Mouse (Mus musculus) ES-E14 (cell line): Measurements from ENCODE around the gene Slc28a3.

ENCODE experiments used
- CHD2 ChIP-seq: IDR thresholded peaks from 2 replicates; pipeline ENCODE4 v1.6.1; 2014; ENCODE audit warnings: mild to moderate bottlenecking, low read depth, low read length, inconsistent platforms
- HCFC1 ChIP-seq: IDR thresholded peaks from 2 replicates; pipeline ENCODE4 v1.6.1; 2012; ENCODE audit warnings: low read length, inconsistent platforms, borderline replicate concordance; ENCODE audit not compliant: insufficient read depth
- MAFK ChIP-seq: IDR thresholded peaks from 2 replicates; pipeline ENCODE4 v1.6.1; 2014; ENCODE audit warnings: mild to moderate bottlenecking, low read depth, low read length, inconsistent platforms; ENCODE audit not compliant: insufficient read depth
- ZC3H11A ChIP-seq: IDR thresholded peaks from 2 replicates; pipeline ENCODE4 v1.6.1; 2012; ENCODE audit warnings: low read depth, mild to moderate bottlenecking, inconsistent platforms, low read length, borderline replicate concordance
- ZNF384 ChIP-seq: IDR thresholded peaks from 2 replicates; pipeline ENCODE4 v1.6.1; 2012; ENCODE audit warnings: low read depth, low read length, inconsistent platforms

- TF ChIP-seq MAFK (no peak), ZC3H11A (no peak), ZNF384 (no peak), HCFC1 (no peak), CHD2 (no peak)
Measured at GRCm38 (mm10) chr13:58593129-58593528, 17.5 kb downstream of the Slc28a3 start.
